Mouse (Mus musculus) cerebellum, postnatal 10 days (tissue): ENCODE results near the gene Sval3.

ENCODE experiments used
- DNase-seq, 2 experiments: peaks; one replicate each; pipeline ENCODE4 v3.0.0; 2021; ENCODE audit warnings: mixed read lengths in 2 of 2

Gene Sval3

GRCm38 (mm10) chr6:41967840-41968239, at the start of gene Sval3:
Gene Sval3 (plus strand): TSS chr6:41968140.
- no peak for DNase-seq

- DNase-seq, result no peak
Measured at GRCm38 (mm10) chr6:41951330-41951729, 16.6 kb upstream of the Sval3 start, which contains the start of gene Sval1. Gene Sval1 (plus strand): TSS chr6:41951630.
